Mouse (Mus musculus) hindbrain, embryonic 13.5 days (tissue): Measurements from ENCODE around the gene Pip4k2a. TPM values are rescaled to one million over a fixed set of nuclear protein-coding genes. Genes with fewer than 3 reads are reported as not detected.

Experiments
- ATAC-seq: fragments of 200-750 bp; cut with Nextera tagmentation; 2 replicates; pipeline ENCODE4 v1.8.0; 2017; ENCODE audit warnings: moderate TSS enrichment; ENCODE audit not compliant: low FRiP score
- H3K27ac ChIP-seq: fragments of 300-500 bp; sonication (generic); 2 replicates; pipeline ENCODE4 v1.5.1; 2015; ENCODE audit warnings: inconsistent platforms, mild to moderate bottlenecking, moderate library complexity
- H3K27me3 ChIP-seq: fragments of 300-500 bp; sonication (generic); 2 replicates; pipeline ENCODE4 v1.6.1; 2015; ENCODE audit warnings: mild to moderate bottlenecking, inconsistent platforms
- H3K36me3 ChIP-seq: fragments of 300-500 bp; sonication (generic); 2 replicates; pipeline ENCODE4 v1.6.1; 2015; ENCODE audit warnings: mild to moderate bottlenecking, inconsistent platforms
- H3K4me1 ChIP-seq: fragments of 300-500 bp; sonication (generic); replicated peaks from 2 replicates; pipeline ENCODE4 v1.6.1; 2015; ENCODE audit warnings: inconsistent platforms
- H3K4me2 ChIP-seq: fragments of 300-500 bp; sonication (generic); 2 replicates; pipeline ENCODE4 v1.6.1; 2015; ENCODE audit warnings: inconsistent platforms, mild to moderate bottlenecking, moderate library complexity
- H3K4me3 ChIP-seq: fragments of 300-500 bp; sonication (generic); 2 replicates; pipeline ENCODE4 v1.5.1; 2015; ENCODE audit warnings: mild to moderate bottlenecking, inconsistent platforms
- H3K9ac ChIP-seq: fragments of 300-500 bp; sonication (generic); 2 replicates; pipeline ENCODE4 v1.6.1; 2015; ENCODE audit warnings: mild to moderate bottlenecking, inconsistent platforms
- H3K9me3 ChIP-seq: fragments of 300-500 bp; sonication (generic); 2 replicates; pipeline ENCODE4 v1.6.1; 2016; ENCODE audit warnings: inconsistent platforms
- WGBS: fragments of 180-500 bp; shearing (Covaris S2); methylation state at CpG from one replicate; pipeline ENCODE4 v1.1.7; 2015; 5-methylcytosine and 5-hydroxymethylcytosine counted together
- polyA plus RNA-seq: library from polyadenylated mRNA; unstranded; fragments of >200 nt; fragmentation: Nextera tagmentation; extraction: Ambion mirVana; gene quantifications from 2 replicates; pipeline ENCODE4 v1.2.1, GENCODE M21; 2015

Gene Pip4k2a
- polyA plus RNA-seq, 1 experiment from 2014 or later: 11.1 TPM

GRCm38 (mm10) chr2:18916042-18916407 lies 81.9 kb downstream of the Pip4k2a start:
- ATAC-seq: no peak
- H3K27ac ChIP-seq: no peak overlapping the region
- WGBS: 75% methylated on average over 2 of the region's 2 CpGs

DNA sequence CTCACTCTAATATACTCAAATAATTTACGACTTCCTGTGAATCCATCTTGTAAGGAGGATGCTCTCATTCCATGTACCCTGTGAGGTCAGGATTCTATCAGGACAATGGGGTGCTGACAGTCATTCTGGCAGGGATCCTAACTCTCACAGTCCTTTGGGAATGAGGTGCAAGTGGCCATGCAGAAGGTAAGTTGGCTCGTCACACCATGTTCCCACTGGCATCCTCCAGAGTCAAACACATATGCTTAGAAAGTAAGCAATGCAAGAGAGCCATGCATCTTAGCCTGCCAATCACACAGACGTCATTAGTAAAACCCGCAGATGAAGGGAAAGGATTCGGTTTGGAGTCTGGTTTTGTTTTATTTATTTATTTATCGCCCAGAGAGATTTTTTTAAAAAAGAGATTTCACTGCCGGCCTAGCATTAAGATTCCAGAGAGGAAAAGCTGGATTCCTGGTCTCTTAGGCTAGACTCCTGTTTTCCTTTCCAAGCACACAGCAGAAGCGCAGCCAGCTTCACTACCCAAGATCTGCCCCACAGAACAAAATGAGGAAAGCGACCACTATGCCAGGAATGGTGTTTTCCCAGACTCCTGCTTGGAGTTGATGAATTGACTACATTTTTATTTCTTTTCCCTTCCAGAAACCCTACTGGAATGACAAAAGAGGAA lies 82.4 kb downstream of the Pip4k2a start:
- Histone ChIP-seq H3K36me3 (no peaks in the 10 kb centered on the region), H3K27me3 (no peaks in the 10 kb centered on the region), H3K4me3 (no peak overlapping the region), H3K4me2 (no peak overlapping the region), H3K9ac (no peak overlapping the region), H3K4me1 (peaks cover 12% of the 10 kb centered on the region; the same call in 1 of the 2 replicates), H3K9me3 (no peaks in the 10 kb centered on the region), H3K27ac (no peak overlapping the region)
- WGBS: 76% methylated on average over 9 of the region's 9 CpGs
- ATAC-seq: no peak

More at GRCm38 (mm10) chr2:18916042-18916407, 81.9 kb downstream of the Pip4k2a start:
- Histone ChIP-seq H3K27me3 (no peaks in the 10 kb centered on the region), H3K9ac (no peak overlapping the region), H3K9me3 (no peaks in the 10 kb centered on the region), H3K4me3 (no peak overlapping the region), H3K4me1 (peaks cover 14% of the 10 kb centered on the region; the same call in 1 of the 2 replicates), H3K36me3 (no peaks in the 10 kb centered on the region), H3K4me2 (no peak overlapping the region)

GRCm38 (mm10) chr2:18914750-18915149 lies 83.2 kb downstream of the Pip4k2a start:
- H3K9ac ChIP-seq: no peak overlapping the region
- H3K27ac ChIP-seq: no peak overlapping the region
- 87% methylated on average over 2 of the region's 2 CpGs for WGBS
- H3K27me3 ChIP-seq: no peaks in the 10 kb centered on the region
- no peak overlapping the region for H3K4me2 ChIP-seq
- H3K4me1 ChIP-seq: peaks cover 7% of the 10 kb centered on the region; the same call in 1 of the 2 replicates
- H3K4me3 ChIP-seq: no peak overlapping the region
- no peak for ATAC-seq
- no peaks in the 10 kb centered on the region for H3K36me3 ChIP-seq
- no peaks in the 10 kb centered on the region for H3K9me3 ChIP-seq

DNA sequence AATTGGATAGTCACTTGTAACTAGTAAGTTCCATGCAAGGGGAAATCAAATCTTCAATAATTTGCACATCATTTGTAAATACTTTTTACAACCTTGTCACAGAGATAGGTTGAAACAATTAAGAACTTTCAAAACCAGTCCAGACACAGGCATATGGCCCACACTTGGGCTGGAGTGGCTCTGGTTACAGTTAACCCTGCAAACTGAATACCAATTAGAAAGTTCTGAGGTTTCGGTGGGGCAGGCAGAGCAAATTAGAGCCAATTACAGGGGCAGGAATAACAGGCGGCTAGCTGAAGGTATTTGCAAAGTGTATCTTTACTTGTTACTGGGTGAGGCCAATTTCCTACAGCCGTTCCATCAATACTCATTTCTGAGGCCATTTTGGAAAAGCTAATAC lies 84.3 kb downstream of the Pip4k2a start:
- H3K4me2 ChIP-seq: no peak overlapping the region
- H3K27ac ChIP-seq: no peak overlapping the region
- H3K9ac ChIP-seq: no peak overlapping the region
- no peaks in the 10 kb centered on the region for H3K9me3 ChIP-seq
- H3K36me3 ChIP-seq: no peaks in the 10 kb centered on the region
- WGBS: 72% methylated on average over 3 of the region's 3 CpGs
- H3K4me3 ChIP-seq: no peak overlapping the region
- peaks cover 4% of the 10 kb centered on the region; the same call in 1 of the 2 replicates for H3K4me1 ChIP-seq
- H3K27me3 ChIP-seq: no peaks in the 10 kb centered on the region
- no peak for ATAC-seq

GRCm38 (mm10) chr2:18911251-18911934 lies 86.5 kb downstream of the Pip4k2a start:
- no peak overlapping the region for H3K9ac ChIP-seq
- H3K4me3 ChIP-seq: no peak overlapping the region
- peaks cover 11% of the 10 kb centered on the region; the same call in 1 of the 2 replicates for H3K4me1 ChIP-seq
- H3K27ac ChIP-seq: no peak overlapping the region
- no peaks in the 10 kb centered on the region for H3K9me3 ChIP-seq
- WGBS: 95% methylated on average over 6 of the region's 6 CpGs
- no peak for ATAC-seq
- H3K4me2 ChIP-seq: no peak overlapping the region
- no peaks in the 10 kb centered on the region for H3K36me3 ChIP-seq
- H3K27me3 ChIP-seq: no peaks in the 10 kb centered on the region

DNA sequence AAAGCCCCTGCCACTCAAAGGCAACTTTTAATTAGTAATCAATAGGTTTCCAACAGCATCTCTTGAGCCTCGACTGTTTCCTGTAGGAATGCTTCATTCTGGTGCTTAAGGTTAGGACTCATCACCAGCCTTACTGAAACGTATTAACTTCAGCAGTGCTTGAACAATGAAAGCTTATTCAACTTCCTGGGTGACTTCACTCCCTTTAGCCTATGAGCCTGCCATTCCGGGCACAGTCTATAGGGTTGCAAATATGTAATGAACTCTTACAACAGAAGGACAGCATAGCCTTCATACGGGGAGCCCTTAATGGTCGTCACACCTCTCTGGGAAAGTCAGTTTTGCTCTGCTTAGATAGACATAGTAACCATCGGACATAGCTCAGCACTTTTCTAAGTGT lies 87.7 kb downstream of the Pip4k2a start:
- no peak overlapping the region for H3K4me2 ChIP-seq
- WGBS: 78% methylated on average over 6 of the region's 6 CpGs
- no peak overlapping the region for H3K9ac ChIP-seq
- H3K27ac ChIP-seq: no peak overlapping the region
- H3K9me3 ChIP-seq: no peaks in the 10 kb centered on the region
- H3K36me3 ChIP-seq: no peaks in the 10 kb centered on the region
- ATAC-seq: no peak
- H3K27me3 ChIP-seq: no peaks in the 10 kb centered on the region
- H3K4me1 ChIP-seq: 0 out of 2 replicates have a peak, but pooled peaks cover 7% of the 10 kb centered on the region
- H3K4me3 ChIP-seq: no peak overlapping the region

GRCm38 (mm10) chr2:18909713-18910112 lies 88.2 kb downstream of the Pip4k2a start:
- Histone ChIP-seq H3K4me1 (0 out of 2 replicates have a peak, but pooled peaks cover 7% of the 10 kb centered on the region), H3K9me3 (no peaks in the 10 kb centered on the region), H3K4me2 (no peak overlapping the region), H3K27me3 (no peaks in the 10 kb centered on the region), H3K36me3 (no peaks in the 10 kb centered on the region), H3K27ac (no peak overlapping the region), H3K4me3 (no peak overlapping the region), H3K9ac (no peak overlapping the region)
- 83% methylated on average over 6 of the region's 6 CpGs for WGBS
- no peak for ATAC-seq

GRCm38 (mm10) chr2:18907269-18907668 lies 90.7 kb downstream of the Pip4k2a start:
- Histone ChIP-seq H3K9me3 (no peaks in the 10 kb centered on the region), H3K4me1 (0 out of 2 replicates have a peak, but pooled peaks cover 7% of the 10 kb centered on the region), H3K4me3 (no peak overlapping the region), H3K27me3 (no peaks in the 10 kb centered on the region), H3K36me3 (no peaks in the 10 kb centered on the region), H3K27ac (no peak overlapping the region), H3K9ac (no peak overlapping the region), H3K4me2 (no peak overlapping the region)
- WGBS: 61% methylated on average over 8 of the region's 8 CpGs
- ATAC-seq: no peak

DNA sequence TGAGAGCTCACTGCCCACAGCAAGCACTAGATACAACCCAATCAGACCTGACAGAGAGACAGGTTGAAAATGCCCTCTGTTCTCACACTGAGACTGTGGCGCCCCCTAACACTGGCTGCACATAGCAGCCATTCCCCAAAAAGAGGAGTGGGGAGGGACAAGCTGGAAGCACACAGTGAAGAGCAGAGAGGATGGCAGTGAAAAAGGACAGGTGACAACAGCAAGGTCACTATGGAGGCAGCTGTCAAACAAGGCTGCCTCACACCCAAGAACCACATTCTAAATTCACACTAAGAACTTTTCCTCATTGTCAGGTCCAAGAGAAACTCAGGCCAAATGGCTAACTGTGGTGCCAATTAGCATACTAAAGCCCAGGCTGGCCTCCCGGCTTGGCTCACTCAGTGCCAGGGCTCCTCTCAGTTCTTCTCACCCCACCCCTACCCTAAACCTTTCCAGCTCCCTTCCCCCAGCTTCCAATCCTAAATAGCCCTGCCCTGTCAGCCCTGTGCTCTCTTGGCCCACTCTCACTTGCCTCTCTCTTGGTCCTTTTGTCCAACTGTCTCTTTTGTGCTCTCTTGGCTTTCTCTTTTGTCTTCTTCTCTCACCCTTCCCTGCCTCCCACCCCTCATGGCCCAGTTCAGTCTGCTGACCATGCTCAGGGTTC lies 91.4 kb downstream of the Pip4k2a start:
- H3K27me3 ChIP-seq: no peaks in the 10 kb centered on the region
- H3K4me2 ChIP-seq: no peak overlapping the region
- H3K9ac ChIP-seq: no peak overlapping the region
- H3K4me1 ChIP-seq: 0 out of 2 replicates have a peak, but pooled peaks cover 7% of the 10 kb centered on the region
- no peak overlapping the region for H3K4me3 ChIP-seq
- ATAC-seq: peak; percentile 75; the same call in 1 of the 2 replicates
- H3K27ac ChIP-seq: no peak overlapping the region
- 34% methylated on average over 2 of the region's 2 CpGs for WGBS
- H3K36me3 ChIP-seq: 0 out of 2 replicates have a peak, but pooled peaks cover 4% of the 10 kb centered on the region
- no peaks in the 10 kb centered on the region for H3K9me3 ChIP-seq

DNA sequence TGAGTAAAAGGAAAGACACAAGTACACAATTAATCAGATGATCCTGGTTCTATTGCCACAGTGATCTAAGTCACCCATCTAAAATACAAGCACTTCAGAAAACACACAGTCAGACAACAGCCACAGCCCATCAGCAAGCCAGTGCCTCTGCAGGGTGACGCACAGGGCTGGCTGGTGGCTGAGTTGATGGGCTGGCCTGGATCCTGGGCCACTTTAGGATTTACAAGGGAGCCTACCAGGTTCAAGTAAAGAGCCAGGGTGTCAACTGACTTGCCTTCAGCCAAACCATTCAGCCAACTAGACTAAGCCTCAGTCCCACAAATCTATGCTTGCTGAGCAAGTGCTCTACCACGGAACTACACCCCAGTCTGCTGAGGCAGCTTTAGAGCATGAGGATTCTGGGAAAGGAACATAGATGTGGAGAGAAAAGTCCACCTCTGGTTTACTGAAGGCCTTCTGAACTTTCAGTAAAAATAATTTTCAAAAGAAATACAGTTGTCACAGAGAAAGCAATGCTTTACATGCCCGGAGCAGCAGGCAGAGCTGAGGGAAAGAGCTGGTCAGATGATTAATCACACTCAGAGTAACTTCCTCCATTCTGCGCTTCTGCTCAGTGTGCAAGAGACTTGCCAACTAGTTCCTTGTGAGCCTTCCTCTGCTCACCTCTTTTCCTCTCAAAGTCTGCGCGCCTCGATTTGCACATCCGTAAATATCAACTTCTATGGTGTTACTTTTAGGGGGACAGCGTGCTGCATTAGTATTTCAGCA lies 94.4 kb downstream of the Pip4k2a start:
- no peak overlapping the region for H3K4me3 ChIP-seq
- H3K9me3 ChIP-seq: no peaks in the 10 kb centered on the region
- H3K27me3 ChIP-seq: no peaks in the 10 kb centered on the region
- H3K36me3 ChIP-seq: 0 out of 2 replicates have a peak, but pooled peaks cover 13% of the 10 kb centered on the region
- 91% methylated on average over 9 of the region's 9 CpGs for WGBS
- no peak overlapping the region for H3K9ac ChIP-seq
- 0 out of 2 replicates have a peak, but pooled peaks cover 7% of the 10 kb centered on the region for H3K4me1 ChIP-seq
- H3K4me2 ChIP-seq: no peak overlapping the region
- ATAC-seq: no peak
- H3K27ac ChIP-seq: no peak overlapping the region

DNA sequence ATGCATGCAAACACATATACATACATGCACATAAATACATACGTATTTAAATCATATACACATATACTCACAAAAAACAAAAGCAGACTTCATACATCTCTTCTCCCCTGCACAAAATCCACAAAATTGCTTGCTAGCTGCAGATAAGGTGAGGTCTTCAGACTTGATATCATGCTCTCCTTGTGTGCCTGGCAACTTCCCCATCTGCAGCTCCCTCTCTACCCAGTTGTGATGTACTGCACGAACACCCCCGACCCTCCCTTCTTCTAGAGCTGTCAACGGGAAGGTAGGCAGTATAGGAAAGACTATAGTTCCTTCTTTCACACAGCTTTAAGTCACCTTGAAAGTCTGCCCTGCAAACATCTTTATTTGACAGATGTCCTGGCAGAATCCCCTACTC lies 96.8 kb downstream of the Pip4k2a start:
- whole genome bisulfite sequencing: 95% methylated on average over 4 of the region's 4 CpGs
- ATAC-seq: no peak

DNA sequence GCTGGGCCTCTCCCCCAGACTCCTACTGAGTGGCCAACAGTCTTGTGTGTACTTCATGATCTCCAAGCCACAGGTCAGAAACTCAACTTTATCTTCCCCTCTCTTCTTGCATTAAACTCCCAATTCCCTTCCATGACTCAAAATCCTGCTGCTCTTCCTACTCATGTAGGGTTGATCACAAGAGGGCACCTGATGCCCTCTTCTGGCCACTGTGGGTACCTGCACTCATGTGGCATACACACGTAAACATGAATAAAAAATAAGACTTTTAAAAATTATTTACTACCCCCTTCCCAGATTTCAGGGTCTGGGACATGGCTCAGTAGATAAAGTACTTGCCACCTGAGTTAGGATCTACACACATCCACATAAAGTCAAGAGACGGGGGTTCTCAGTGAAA lies 97.3 kb downstream of the Pip4k2a start:
- no peak overlapping the region for H3K4me3 ChIP-seq
- ATAC-seq: no peak
- 0 out of 2 replicates have a peak, but pooled peaks cover 13% of the 10 kb centered on the region for H3K36me3 ChIP-seq
- no peaks in the 10 kb centered on the region for H3K9me3 ChIP-seq
- no peaks in the 10 kb centered on the region for H3K27me3 ChIP-seq
- no peak overlapping the region for H3K4me2 ChIP-seq
- peaks cover 7% of the 10 kb centered on the region for H3K4me1 ChIP-seq
- H3K27ac ChIP-seq: no peak overlapping the region
- 98% methylated on average over 2 of the region's 2 CpGs for WGBS
- H3K9ac ChIP-seq: no peak overlapping the region

More for the DNA sequence above, 96.8 kb downstream of the Pip4k2a start:
- no peaks in the 10 kb centered on the region for H3K9me3 ChIP-seq
- 0 out of 2 replicates have a peak, but pooled peaks cover 13% of the 10 kb centered on the region for H3K36me3 ChIP-seq
- peaks cover 4% of the 10 kb centered on the region for H3K4me1 ChIP-seq
- no peak overlapping the region for H3K27ac ChIP-seq
- H3K4me3 ChIP-seq: no peak overlapping the region
- no peak overlapping the region for H3K4me2 ChIP-seq
- H3K27me3 ChIP-seq: no peaks in the 10 kb centered on the region
- H3K9ac ChIP-seq: no peak overlapping the region
